Mouse (Mus musculus): ENCODE measurements around the gene Cnksr1.

The Cnksr1 gene

GRCm38 (mm10) chr4:134252911-134253721 lies 14.9 kb upstream of the Cnksr1 start:
- DNase-seq (ENCODE audit: low read depth, low spot score) = no peak

DNA sequence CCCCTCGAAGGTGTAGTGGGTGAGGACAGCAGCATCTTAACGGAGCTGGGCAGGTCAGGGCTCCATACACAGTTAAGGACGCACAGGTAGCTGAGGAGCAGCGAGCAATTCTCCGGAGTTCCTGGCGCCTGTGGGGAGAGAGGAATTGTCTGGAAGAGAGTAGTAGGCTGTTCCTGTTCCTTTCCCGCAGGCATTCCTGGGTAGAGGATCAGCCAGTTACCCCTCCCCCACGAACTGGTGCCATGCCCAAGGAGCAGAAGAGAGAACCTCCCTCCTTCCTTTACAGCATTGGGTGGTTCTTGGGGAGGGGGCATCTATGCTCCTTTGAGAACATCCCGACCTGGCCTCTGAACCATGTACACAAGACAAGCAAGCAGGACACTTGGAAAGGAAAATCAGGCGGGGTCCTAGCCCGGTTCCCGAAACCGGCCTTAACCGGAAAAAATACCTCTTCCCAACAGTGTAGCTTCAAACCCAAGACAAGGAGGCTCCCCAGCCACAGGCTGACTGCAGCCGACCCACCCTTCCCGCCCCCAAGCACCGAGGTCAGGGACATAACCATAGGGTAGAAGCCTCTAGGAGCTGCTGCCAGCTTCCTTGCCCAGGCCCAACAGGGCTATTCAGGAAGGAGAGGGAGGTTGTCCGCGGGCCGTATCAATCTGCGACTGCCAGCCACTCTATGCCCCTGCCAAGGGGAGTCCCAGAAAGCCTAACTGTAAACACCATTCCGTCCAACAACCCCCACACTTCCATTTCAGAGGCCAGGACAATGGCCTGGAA lies 14.1 kb upstream of the Cnksr1 start:
- DNase-seq (ENCODE audit: low read depth, low spot score) = peak; percentile 64

GRCm38 (mm10) chr4:134251241-134252130 lies 13.3 kb upstream of the Cnksr1 start:
- peak; percentile 60 for DNase-seq (ENCODE audit: low read depth, low spot score)

- no peak for DNase-seq (ENCODE audit: low read depth, low spot score)
These were observed 12.7 kb upstream of the Cnksr1 start for GRCm38 (mm10) chr4:134250930-134251240.

DNA sequence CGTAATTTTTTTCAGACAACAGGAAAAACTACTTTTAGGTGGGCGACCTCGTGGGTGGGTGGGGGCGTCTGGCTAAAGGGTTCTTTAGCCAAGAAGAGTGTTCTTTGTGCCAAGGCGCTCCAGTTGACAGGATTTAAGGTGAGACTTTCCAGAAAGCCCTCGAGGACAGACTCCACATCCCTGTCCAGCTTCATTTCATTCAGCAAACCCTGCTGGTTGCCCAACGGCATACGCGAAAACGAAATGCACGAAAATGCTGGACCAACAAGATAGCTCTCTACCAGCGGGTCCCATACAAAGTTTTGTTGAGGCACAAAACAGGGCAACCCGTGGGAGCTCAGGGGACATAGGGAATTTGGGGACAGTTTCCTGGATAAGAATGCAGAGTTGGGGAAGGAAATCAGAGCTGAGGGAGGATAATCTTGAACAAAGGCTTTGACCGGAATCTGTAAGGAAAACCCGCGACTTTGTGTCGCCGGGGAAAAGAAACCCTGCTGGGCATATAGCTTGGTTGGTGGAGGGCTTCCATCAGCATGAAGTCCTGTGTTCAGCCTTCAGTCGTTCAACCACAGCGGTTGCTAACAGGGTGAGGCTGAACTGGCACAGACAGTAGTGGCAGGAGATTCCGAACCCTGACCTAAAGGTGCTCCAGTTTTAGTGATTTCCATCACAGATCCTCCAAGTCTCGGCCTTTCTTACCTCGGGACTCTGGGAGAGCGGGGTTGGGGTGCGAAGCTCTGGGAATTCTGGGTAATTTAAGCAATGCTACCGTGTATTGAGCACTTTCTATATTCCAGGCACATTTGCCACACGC lies 12.1 kb upstream of the Cnksr1 start:
- DNase-seq (ENCODE audit: low read depth, low spot score) = peak; percentile 25

DNA sequence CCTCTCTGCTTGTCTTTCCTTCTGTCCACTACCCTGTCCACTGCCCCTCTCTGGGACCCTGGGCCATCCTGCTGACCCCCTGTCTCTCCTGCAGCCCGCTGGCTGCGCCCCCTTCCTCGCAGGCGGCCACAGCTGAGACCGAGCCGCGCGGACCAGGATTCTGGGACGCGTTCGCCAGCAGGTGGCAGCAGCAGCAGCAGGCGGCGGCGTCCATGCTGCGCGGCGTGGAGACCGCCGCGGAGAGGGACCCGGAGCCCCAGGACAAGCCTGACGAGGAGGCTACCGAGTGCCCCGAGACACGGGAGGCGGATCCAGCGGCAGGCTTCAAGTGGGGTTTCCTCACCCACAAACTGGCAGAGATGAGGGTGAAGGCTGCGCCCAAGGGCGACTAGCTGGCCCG lies 11.5 kb upstream of the Cnksr1 start:
- DNase-seq (ENCODE audit: low read depth, low spot score) = peak; percentile 59

DNA sequence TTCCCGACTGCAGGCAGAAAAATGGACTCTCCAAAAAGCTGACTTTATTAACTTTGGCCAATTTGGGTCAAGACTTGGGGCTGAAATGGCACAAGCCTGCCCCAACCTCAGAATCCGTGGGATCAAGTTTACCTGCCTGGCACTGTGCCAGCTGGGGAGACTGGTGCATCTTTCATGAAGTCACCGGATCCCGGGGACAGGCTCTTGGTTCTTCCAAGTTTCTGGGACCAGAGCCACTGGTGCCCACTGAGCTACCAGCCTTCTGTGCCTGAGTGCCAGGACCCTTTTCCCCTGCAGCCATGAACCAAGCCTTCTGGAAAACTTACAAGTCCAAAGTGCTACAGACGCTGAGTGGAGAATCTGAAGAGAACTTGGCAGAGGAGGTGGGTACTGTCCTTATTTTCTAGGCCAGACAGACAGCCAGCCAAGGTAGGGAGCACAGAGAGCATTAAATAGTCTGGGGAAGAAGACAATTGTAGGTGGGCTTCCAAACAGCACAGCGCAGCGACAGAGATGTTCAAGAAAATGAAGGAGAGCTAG lies 8.6 kb upstream of the Cnksr1 start, which contains the start of gene Gm30191:
Gm30191 (plus strand) TSS at position 217 of the 540 bp plus-strand sequence.
- DNase-seq (ENCODE audit: low read depth, low spot score) = no peak

GRCm38 (mm10) chr4:134246256-134246655 lies 8.1 kb upstream of the Cnksr1 start:
- peak; percentile 63 for DNase-seq (ENCODE audit: low read depth, low spot score)

- peak; percentile 94 for DNase-seq (ENCODE audit: low read depth, low spot score)
These were observed 7.1 kb upstream of the Cnksr1 start, which contains the start of gene Zfp593 for GRCm38 (mm10) chr4:134245148-134245843. Zfp593 (minus strand) TSS chr4:134245592.

DNA sequence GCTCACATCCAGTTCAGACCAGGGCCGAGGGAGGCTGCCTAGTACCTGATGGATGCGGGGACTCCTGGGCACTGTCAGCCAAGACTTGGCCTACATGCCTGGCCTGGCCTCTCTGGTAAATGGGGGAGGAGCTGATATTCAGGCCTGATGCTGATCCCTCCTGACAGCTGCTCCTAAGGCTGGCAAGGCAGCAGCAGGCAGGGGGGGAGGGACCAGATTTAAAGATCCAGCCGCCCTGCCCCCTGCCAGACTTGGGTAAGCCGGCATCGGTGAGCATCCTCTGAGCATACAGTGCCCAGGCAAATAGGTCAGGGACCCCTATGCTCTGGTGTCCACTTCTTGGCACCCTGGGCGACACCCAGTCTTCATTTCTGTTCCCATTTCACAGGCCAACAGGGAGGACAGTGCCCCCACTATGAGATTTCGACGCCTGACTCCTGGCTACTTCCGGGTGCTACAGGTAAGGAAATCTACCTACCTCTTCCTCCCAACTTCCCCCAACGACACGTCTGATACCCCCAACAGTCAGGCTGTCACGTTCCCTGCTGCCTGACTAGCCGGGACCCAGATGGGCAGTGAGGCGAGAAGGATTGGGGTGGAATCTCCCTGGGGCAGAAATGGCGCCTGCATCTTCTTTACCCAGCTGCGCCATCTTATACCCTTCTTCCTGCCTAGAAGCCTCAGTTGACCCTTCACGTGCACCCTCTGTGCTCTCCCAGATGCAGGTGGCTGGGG lies 5.5 kb upstream of the Cnksr1 start, which contains the start of gene E130218I03Rik:
E130218I03Rik (plus strand) TSS at position 147 of the 735 bp plus-strand sequence.
- no peak for DNase-seq (ENCODE audit: low read depth, low spot score)

DNA sequence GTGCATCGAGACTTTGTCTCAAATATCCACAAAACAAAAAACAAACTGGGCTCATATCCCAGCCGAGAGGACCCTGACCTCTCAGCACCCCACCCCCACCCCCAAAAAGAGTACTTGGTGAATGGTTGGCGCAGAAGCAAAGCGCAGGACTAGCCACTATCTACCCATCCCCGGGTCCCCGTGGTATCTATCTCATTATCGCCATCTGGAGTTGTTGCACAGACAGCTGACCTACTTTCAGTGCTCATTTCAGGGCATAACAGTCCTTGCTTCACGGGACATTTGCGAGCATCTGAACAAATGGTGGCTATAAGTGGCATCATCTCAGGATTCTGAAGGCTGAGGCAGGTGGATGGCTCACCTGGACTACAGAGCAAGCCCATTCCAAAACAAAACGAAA lies 487 bp upstream of the Cnksr1 start:
- no peak for DNase-seq (ENCODE audit: low read depth, low spot score)

- no peak for DNase-seq (ENCODE audit: low read depth, low spot score)
These were observed 469 bp downstream of the Cnksr1 start for GRCm38 (mm10) chr4:134237582-134238278.

DNA sequence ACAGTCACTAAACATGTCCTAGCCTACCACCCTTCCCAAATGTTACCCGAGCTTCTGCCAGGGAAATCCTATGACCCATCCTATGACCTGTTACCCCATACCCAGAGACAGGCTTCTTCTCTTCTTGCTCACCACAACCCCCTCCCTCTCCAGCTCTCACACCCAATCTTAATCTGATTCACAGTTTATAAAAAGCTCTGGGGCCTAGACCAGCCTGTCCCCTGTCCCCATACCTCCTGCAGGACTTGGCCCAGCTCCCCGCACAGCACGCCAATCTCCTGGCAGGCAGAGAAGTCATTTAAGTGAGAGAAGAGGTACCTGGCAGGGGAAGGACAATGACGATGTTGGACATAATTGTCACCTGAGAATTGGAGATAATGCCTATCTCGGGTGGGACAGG lies 3.3 kb downstream of the Cnksr1 start:
- DNase-seq (ENCODE audit: low read depth, low spot score) = no peak

DNA sequence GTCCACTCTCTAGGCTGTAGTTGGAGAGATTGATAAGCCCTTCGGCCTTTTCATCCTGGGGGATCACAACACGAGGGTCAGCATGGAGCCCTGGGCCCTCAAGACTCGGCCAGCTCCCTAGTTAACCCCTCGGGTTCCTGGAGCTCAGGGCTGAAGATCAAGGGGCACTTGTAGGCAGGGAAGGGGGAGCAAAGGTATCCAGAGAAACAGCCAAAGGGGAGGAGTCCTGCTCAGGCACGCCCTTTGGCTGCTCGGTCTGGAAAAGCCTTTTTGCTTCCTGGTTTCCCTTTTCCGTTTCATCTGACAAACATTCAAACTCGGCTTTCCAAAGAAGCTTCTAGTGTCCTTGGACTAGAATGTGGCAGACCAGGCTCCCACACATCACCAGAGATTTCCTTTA lies 7.8 kb downstream of the Cnksr1 start:
- DNase-seq (ENCODE audit: low read depth, low spot score) = no peak

- no peak for DNase-seq (ENCODE audit: low read depth, low spot score)
These were observed 11.0 kb downstream of the Cnksr1 start, which contains the start of gene Catsper4 for GRCm38 (mm10) chr4:134227194-134227593. Catsper4 (minus strand) TSS chr4:134227383.

DNA sequence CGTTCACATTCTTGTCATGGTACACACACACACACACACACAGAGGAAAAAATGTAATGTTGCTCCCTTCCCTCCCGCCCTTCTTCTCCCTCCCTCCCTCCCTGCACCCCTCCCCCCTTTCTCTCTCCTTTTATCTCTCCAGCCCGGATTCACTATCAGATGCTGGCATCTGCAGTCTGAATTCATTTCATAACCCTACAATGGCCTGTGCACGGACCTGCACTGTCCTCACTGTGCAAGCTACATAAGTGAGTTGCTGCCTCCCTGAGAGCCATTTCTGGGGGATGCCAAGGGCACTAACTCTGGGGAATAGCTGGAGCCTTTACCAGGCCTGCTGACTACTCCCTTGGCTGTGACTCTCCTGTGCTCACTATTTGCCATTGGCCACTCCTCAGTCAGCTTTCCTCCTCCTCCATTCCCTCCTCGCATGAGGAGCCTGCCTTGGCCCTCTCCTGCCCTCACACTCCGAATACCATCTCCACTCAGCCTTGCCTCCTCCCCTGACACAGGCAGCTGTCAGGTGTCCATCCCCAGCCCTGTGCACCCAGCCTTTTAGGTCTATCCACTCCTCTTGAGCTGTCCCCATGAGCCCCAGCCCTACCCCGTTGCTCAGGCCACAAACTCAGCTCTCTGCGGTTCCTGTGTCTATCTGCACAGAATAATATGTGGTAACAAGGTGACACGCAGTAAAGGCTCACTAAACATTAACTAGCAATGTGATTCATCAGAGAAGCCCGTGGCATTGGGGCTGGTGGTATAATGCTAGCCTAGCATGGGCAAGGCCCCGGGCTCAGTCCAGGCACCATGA lies 15.2 kb downstream of the Cnksr1 start:
- no peak for DNase-seq (ENCODE audit: low read depth, low spot score)

GRCm38 (mm10) chr4:134206488-134207053 lies 31.6 kb downstream of the Cnksr1 start:
- no peak for DNase-seq (ENCODE audit: low read depth, low spot score)

All from R1 (cell line).